In genomic region chr5:66536696-66537358, GRCm38 (mm10) we compare ENCODE assay signal across 17 mouse cellular contexts.
A peak's percentile ranks its signal among the peaks of the same experiment; 100 is the strongest.
DNase-seq lines count a peak whose midpoint lies in the region; ATAC-seq and TF ChIP-seq lines count a peak whose summit lies in the region.
"Had no signal": no experiment of that assay in that cellular context is flagged by ENCODE, and none has a peak within 500 bp of the region (broad histone marks: within the 10 kb centered on the region; RNA-seq: fewer than 3 reads in every experiment).

No protein-coding gene starts in this region.

- no peak for ATAC-seq in forebrain, embryonic 14.5 days
- peak; percentile 18; the same call in 1 of the 2 replicates for ATAC-seq in hindbrain, postnatal 0 days
- no peak for ATAC-seq in hindbrain, embryonic 16.5 days
- ATAC-seq: intestine, embryonic 15.5 days had no signal

- DNase-seq in forebrain, embryonic 10.5 days (ENCODE audit: extremely low spot score, low spot score), result no peak
- no peak for DNase-seq in forebrain, embryonic 14.5 days (ENCODE audit: low spot score)
- no peak for DNase-seq in hindbrain, postnatal 0 days (ENCODE audit: low spot score)
- peak; percentile 36 for DNase-seq in testis, postnatal 10 days (ENCODE audit: low spot score)
- no peak for DNase-seq in testis, postnatal 14 days (ENCODE audit: low spot score)
- no peak for DNase-seq in frontal cortex, postnatal 25 days (ENCODE audit: low spot score in 2 of 2)
- DNase-seq in spleen, postnatal 4 days (ENCODE audit: low spot score in 2 of 2), result no peak
- DNase-seq: adrenal gland, adult 8-10 months; cerebellum, postnatal 10 days; kidney, postnatal 10 days; layer of hippocampus, adult 9-11 months; left cerebral cortex, postnatal 4 days; thymus, adult 18-20 months had no signal

- peaks cover 35% of the 10 kb centered on the region for H3K4me1 ChIP-seq in forebrain, embryonic 10.5 days
- peaks cover 23% of the 10 kb centered on the region; the same call in 1 of the 2 replicates for H3K4me1 ChIP-seq in forebrain, embryonic 14.5 days (ENCODE audit: control insufficient read depth, insufficient read depth, low read length)
- H3K4me1 ChIP-seq in hindbrain, postnatal 0 days (ENCODE audit: insufficient read depth, low read length), result peaks cover 5% of the 10 kb centered on the region; the same call in 1 of the 2 replicates
- peaks cover 10% of the 10 kb centered on the region for H3K4me1 ChIP-seq in hindbrain, embryonic 16.5 days (ENCODE audit: control insufficient read depth, insufficient read depth, low read depth, low read length)
- H3K4me1 ChIP-seq: intestine, embryonic 15.5 days had no signal

- WGBS in forebrain, embryonic 10.5 days, result 65% methylated on average over 8 of the region's 8 CpGs
- 62% methylated on average over 8 of the region's 8 CpGs for WGBS in forebrain, embryonic 14.5 days
- 46% methylated on average over 8 of the region's 8 CpGs for WGBS in hindbrain, postnatal 0 days
- 54% methylated on average over 8 of the region's 8 CpGs for WGBS in hindbrain, embryonic 16.5 days

- H3K27me3 ChIP-seq in forebrain, embryonic 10.5 days (ENCODE audit: poor library complexity, severe bottlenecking), result no peaks in the 10 kb centered on the region
- H3K27me3 ChIP-seq in forebrain, embryonic 14.5 days (replicated peaks; ENCODE audit: control insufficient read depth, insufficient read depth, low read length), result no peaks in the 10 kb centered on the region
- H3K27me3 ChIP-seq in hindbrain, postnatal 0 days (ENCODE audit: insufficient read depth, low read length), result no peaks in the 10 kb centered on the region
- H3K27me3 ChIP-seq in hindbrain, embryonic 16.5 days (replicated peaks; ENCODE audit: control insufficient read depth, insufficient read depth, low read length), result no peaks in the 10 kb centered on the region
- H3K27me3 ChIP-seq: embryonic facial prominence, embryonic 15.5 days; intestine, embryonic 15.5 days had no signal

- H3K36me3 ChIP-seq in forebrain, embryonic 10.5 days (replicated peaks), result 0 out of 2 replicates have a peak, but pooled peaks cover 5% of the 10 kb centered on the region
- H3K36me3 ChIP-seq in forebrain, embryonic 14.5 days (ENCODE audit: control insufficient read depth, insufficient read depth, low read length), result no peaks in the 10 kb centered on the region
- H3K36me3 ChIP-seq in hindbrain, postnatal 0 days (ENCODE audit: insufficient read depth, low read length), result no peaks in the 10 kb centered on the region
- no peaks in the 10 kb centered on the region for H3K36me3 ChIP-seq in hindbrain, embryonic 16.5 days (ENCODE audit: control insufficient read depth, insufficient read depth, low read length)
- H3K36me3 ChIP-seq: embryonic facial prominence, embryonic 15.5 days; intestine, embryonic 15.5 days had no signal

- no peak overlapping the region for H3K9ac ChIP-seq in forebrain, embryonic 14.5 days (ENCODE audit: low read length)
- H3K9ac ChIP-seq in hindbrain, postnatal 0 days (replicated peaks; ENCODE audit: low read length), result no peak overlapping the region
- no peak overlapping the region for H3K9ac ChIP-seq in hindbrain, embryonic 16.5 days (ENCODE audit: low read depth, low read length)
- H3K9ac ChIP-seq: embryonic facial prominence, embryonic 15.5 days; intestine, embryonic 15.5 days had no signal

- H3K27ac ChIP-seq in forebrain, embryonic 10.5 days, result 0 out of 2 replicates have a peak overlapping the region, but pooled peaks have one; percentile 60
- no peak overlapping the region for H3K27ac ChIP-seq in forebrain, embryonic 14.5 days (ENCODE audit: low read depth, low read length)
- no peak overlapping the region for H3K27ac ChIP-seq in hindbrain, postnatal 0 days
- H3K27ac ChIP-seq in hindbrain, embryonic 16.5 days (ENCODE audit: low read depth, low read length), result no peak overlapping the region
- H3K27ac ChIP-seq: embryonic facial prominence, embryonic 15.5 days; intestine, embryonic 15.5 days; macrophage had no signal

- TF ChIP-seq CTCF in hindbrain, postnatal 0 days (IDR thresholded peaks at IDR 0.05; ENCODE audit: low read depth), result no peak

- H3K4me3 ChIP-seq in forebrain, embryonic 10.5 days, result no peak overlapping the region
- H3K4me3 ChIP-seq in forebrain, embryonic 14.5 days (ENCODE audit: low read depth, low read length), result no peak overlapping the region
- no peak overlapping the region for H3K4me3 ChIP-seq in hindbrain, postnatal 0 days (ENCODE audit: low read length)
- H3K4me3 ChIP-seq in hindbrain, embryonic 16.5 days (ENCODE audit: low read length), result no peak overlapping the region
- H3K4me3 ChIP-seq: embryonic facial prominence, embryonic 15.5 days; intestine, embryonic 15.5 days had no signal

- no peaks in the 10 kb centered on the region for H3K9me3 ChIP-seq in forebrain, embryonic 10.5 days
- H3K9me3 ChIP-seq in forebrain, embryonic 14.5 days (replicated peaks; ENCODE audit: control insufficient read depth, low read length), result no peaks in the 10 kb centered on the region
- no peaks in the 10 kb centered on the region for H3K9me3 ChIP-seq in hindbrain, postnatal 0 days (ENCODE audit: low read length)
- H3K9me3 ChIP-seq in hindbrain, embryonic 16.5 days (ENCODE audit: control insufficient read depth, low read length), result no peaks in the 10 kb centered on the region
- H3K9me3 ChIP-seq: embryonic facial prominence, embryonic 15.5 days; intestine, embryonic 15.5 days had no signal

- no peak overlapping the region for H3K4me2 ChIP-seq in forebrain, embryonic 14.5 days (ENCODE audit: low read length)
- H3K4me2 ChIP-seq in hindbrain, postnatal 0 days (ENCODE audit: low read depth, low read length), result no peak overlapping the region
- no peak overlapping the region for H3K4me2 ChIP-seq in hindbrain, embryonic 16.5 days (ENCODE audit: low read length)
- H3K4me2 ChIP-seq: embryonic facial prominence, embryonic 15.5 days; intestine, embryonic 15.5 days had no signal
